Mouse (Mus musculus) regulatory T cell (primary cell): ENCODE data around the gene Hyal3.
"Not testable (repeated sequence)": the region's sequence is repeated elsewhere in the genome, so short reads cannot be mapped to it uniquely, and the experiment has no call there.

Experiments used
- in situ Hi-C: fragments of 300-600 bp; cut with MboI, MseI; formaldehyde crosslinking; loops from one replicate; pipeline ENCODE4 v1.15.1; 2025; ENCODE audit warnings: high pct_unique_total_duplicates

Hyal3 gene

GRCm38 (mm10) chr9:107570016-107570415, 10.6 kb upstream of the Hyal3 start:
- in situ Hi-C loops: no loop called here

GRCm38 (mm10) chr9:107570845-107571244, 9.8 kb upstream of the Hyal3 start:
- in situ Hi-C loops: no loop called here

- in situ Hi-C loops: no loop called here
These were observed 8.9 kb upstream of the Hyal3 start for GRCm38 (mm10) chr9:107571534-107572326.

- in situ Hi-C loops: no loop called here
These were observed 8.3 kb upstream of the Hyal3 start for GRCm38 (mm10) chr9:107572327-107572662.

- in situ Hi-C loops: not testable (repeated sequence)
These were observed 6.8 kb upstream of the Hyal3 start for GRCm38 (mm10) chr9:107573774-107574173.

GRCm38 (mm10) chr9:107575579-107576356, 4.8 kb upstream of the Hyal3 start:
- in situ Hi-C loops: no loop called here

- in situ Hi-C loops: no loop called here
These were observed 4.1 kb upstream of the Hyal3 start, which contains the start of gene Hyal1 for GRCm38 (mm10) chr9:107576357-107577107. TSS of gene Hyal1 (plus strand) at chr9:107576927.

GRCm38 (mm10) chr9:107577871-107578270, 2.7 kb upstream of the Hyal3 start:
- in situ Hi-C loops: no loop called here

- in situ Hi-C loops: no loop called here
These were observed 2.0 kb upstream of the Hyal3 start, which contains the start of gene Naa80 for GRCm38 (mm10) chr9:107578587-107578986. TSS of gene Naa80 (plus strand) at chr9:107578887.

- in situ Hi-C loops: no loop called here
These were observed 1.4 kb upstream of the Hyal3 start for GRCm38 (mm10) chr9:107579023-107579900.

GRCm38 (mm10) chr9:107581584-107581983, 966 bp downstream of the Hyal3 start:
- in situ Hi-C loops: no loop called here

GRCm38 (mm10) chr9:107582509-107583062, 2.0 kb downstream of the Hyal3 start:
- in situ Hi-C loops: no loop called here

- in situ Hi-C loops: no loop called here
These were observed 2.6 kb downstream of the Hyal3 start for GRCm38 (mm10) chr9:107583174-107583573.

GRCm38 (mm10) chr9:107586504-107586903, 5.9 kb downstream of the Hyal3 start:
- in situ Hi-C loops: no loop called here

- in situ Hi-C loops: no loop called here
These were observed 6.6 kb downstream of the Hyal3 start, which contains the start of gene Ifrd2 for GRCm38 (mm10) chr9:107586974-107587832. TSS of gene Ifrd2 (plus strand) at chr9:107587642.

- in situ Hi-C loops: no loop called here
These were observed 7.4 kb downstream of the Hyal3 start for GRCm38 (mm10) chr9:107587833-107588639.

- in situ Hi-C loops: no loop called here
These were observed 9.6 kb downstream of the Hyal3 start for GRCm38 (mm10) chr9:107590058-107590772.

- in situ Hi-C loops: no loop called here
These were observed 10.1 kb downstream of the Hyal3 start for GRCm38 (mm10) chr9:107590773-107591060.
